Mouse (Mus musculus): ENCODE measurements at regions not wholly inside any gene's neighbourhood (a gene's known extent, or its start where the extent isn't known, plus 50 kb on each side); places are given as distances from the start of the nearest gene placed in this dataset.
"Not testable (repeated sequence)": the region's sequence is repeated elsewhere in the genome, so short reads cannot be mapped to it uniquely, and the experiment has no call there.

- DNase-seq (ENCODE audit: low spot score): no peak
Observed at GRCm38 (mm10) chr12:8070788-8071187, 93.3 kb downstream of the Apob start.

- no peak for DNase-seq (ENCODE audit: low spot score)
Observed at GRCm38 (mm10) chr12:8071286-8071685, 93.8 kb downstream of the Apob start.

GRCm38 (mm10) chr12:8076010-8076540 is 98.6 kb downstream of the Apob start:
- DNase-seq (ENCODE audit: low spot score): no peak

- no peak for DNase-seq (ENCODE audit: low spot score)
Observed at GRCm38 (mm10) chr12:8077346-8077745, 99.9 kb downstream of the Apob start.

- no peak for DNase-seq (ENCODE audit: low spot score)
Observed at GRCm38 (mm10) chr12:8078046-8078445, 100.6 kb downstream of the Apob start.

- no peak for DNase-seq (ENCODE audit: low spot score)
Observed at GRCm38 (mm10) chr12:8082688-8083661, 105.5 kb downstream of the Apob start.

- no peak for DNase-seq (ENCODE audit: low spot score)
Observed at GRCm38 (mm10) chr12:8087958-8088357, 110.5 kb downstream of the Apob start.

GRCm38 (mm10) chr12:8089423-8090278 is 112.2 kb downstream of the Apob start:
- no peak for DNase-seq (ENCODE audit: low spot score)

GRCm38 (mm10) chr12:8090279-8090626 is 112.8 kb downstream of the Apob start:
- DNase-seq (ENCODE audit: low spot score): no peak

- DNase-seq (ENCODE audit: low spot score): no peak
Observed at GRCm38 (mm10) chr12:8093437-8093836, 114.5 kb upstream of the Ldah start.

GRCm38 (mm10) chr12:8095946-8096345 is 112.0 kb upstream of the Ldah start:
- DNase-seq (ENCODE audit: low spot score): no peak

GRCm38 (mm10) chr12:8098395-8098794 is 109.5 kb upstream of the Ldah start:
- DNase-seq (ENCODE audit: low spot score): not testable (repeated sequence)

- no peak for DNase-seq (ENCODE audit: low spot score)
Observed at GRCm38 (mm10) chr12:8099114-8099513, 108.8 kb upstream of the Ldah start.

- DNase-seq (ENCODE audit: low spot score): peak; percentile 42
Observed at GRCm38 (mm10) chr12:8099821-8100220, 108.1 kb upstream of the Ldah start.

GRCm38 (mm10) chr12:8101837-8102236 is 106.1 kb upstream of the Ldah start:
- no peak for DNase-seq (ENCODE audit: low spot score)

- no peak for DNase-seq (ENCODE audit: low spot score)
Observed at GRCm38 (mm10) chr12:8103259-8103658, 104.6 kb upstream of the Ldah start.

GRCm38 (mm10) chr12:8107137-8107536 is 100.8 kb upstream of the Ldah start:
- DNase-seq (ENCODE audit: low spot score): no peak

GRCm38 (mm10) chr12:8109203-8109770 is 98.6 kb upstream of the Ldah start:
- no peak for DNase-seq (ENCODE audit: low spot score)

GRCm38 (mm10) chr12:8109876-8110275 is 98.0 kb upstream of the Ldah start:
- DNase-seq (ENCODE audit: low spot score): no peak

- DNase-seq (ENCODE audit: low spot score): peak; percentile 50
Observed at GRCm38 (mm10) chr12:8110297-8110696, 97.6 kb upstream of the Ldah start.

GRCm38 (mm10) chr12:8111484-8111883 is 96.4 kb upstream of the Ldah start:
- DNase-seq (ENCODE audit: low spot score): peak; percentile 13

GRCm38 (mm10) chr12:8155566-8155965 is 52.3 kb upstream of the Ldah start:
- no peak for DNase-seq (ENCODE audit: low spot score)
